Mouse (Mus musculus): ENCODE measurements at regions not wholly inside any gene's neighbourhood (a gene's known extent, or its start where the extent isn't known, plus 50 kb on each side); places are given as distances from the start of the nearest gene placed in this dataset.

DNA sequence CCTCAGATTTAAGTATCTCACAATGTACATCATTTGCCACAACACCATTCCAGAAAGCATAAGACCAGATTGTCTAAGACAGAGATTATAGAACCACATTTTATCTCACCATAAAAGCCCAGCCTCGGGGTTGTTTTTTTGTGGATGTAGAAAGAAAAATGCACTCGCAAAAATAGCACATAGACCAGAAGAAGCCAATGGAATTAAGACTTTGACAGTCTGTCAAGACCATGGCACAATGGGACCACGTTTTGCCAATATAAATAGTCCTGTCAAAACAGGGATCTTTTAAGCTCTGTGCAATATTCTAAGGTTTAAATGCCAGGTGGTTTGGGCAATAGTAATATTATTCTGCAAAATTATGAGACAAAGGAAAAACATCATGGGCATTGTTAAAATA lies 547.3 kb downstream of the Adgrl2 start:
- Histone ChIP-seq H3K27ac (ENCODE audit: control insufficient read depth, insufficient read depth, low read depth, low read length) (no peak overlapping the region), H3K36me3 (ENCODE audit: control insufficient read depth, insufficient read depth, low read length) (no peaks in the 10 kb centered on the region), H3K4me3 (ENCODE audit: control insufficient read depth, low read depth, low read length) (no peak overlapping the region), H3K27me3 (ENCODE audit: control insufficient read depth, insufficient read depth, low read length) (no peaks in the 10 kb centered on the region), H3K4me1 (ENCODE audit: control insufficient read depth, insufficient read depth, low read length) (no peaks in the 10 kb centered on the region)
- TF ChIP-seq POLR2A (IDR thresholded peaks at IDR 0.05; ENCODE audit: control insufficient read depth, low read depth, low read length) (no peak), CTCF (IDR thresholded peaks at IDR 0.05; ENCODE audit: control insufficient read depth, insufficient read depth, insufficient replicate concordance, low read depth, low read length) (no peak)

DNA sequence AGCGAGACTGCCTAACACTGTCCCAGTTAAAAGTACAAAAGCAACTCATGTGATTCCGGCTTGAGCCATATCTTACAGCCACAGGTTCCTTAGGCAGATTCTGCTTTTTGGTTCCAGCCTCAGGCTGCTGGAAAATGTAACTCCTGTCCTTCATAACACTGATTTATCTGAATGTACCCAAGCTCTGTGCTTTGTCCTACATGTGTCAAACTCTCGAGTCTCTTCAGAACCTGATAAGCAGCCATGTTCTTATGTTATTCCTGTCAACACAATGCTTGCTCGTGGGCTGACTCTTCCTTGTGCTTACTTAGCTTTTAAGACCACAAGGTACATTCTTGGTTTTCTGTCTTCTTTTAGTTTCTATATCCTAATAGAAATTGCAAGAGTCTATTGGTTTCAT lies 556.3 kb downstream of the Adgrl2 start:
- H3K27ac ChIP-seq (ENCODE audit: control insufficient read depth, insufficient read depth, low read depth, low read length): no peak overlapping the region
- H3K27me3 ChIP-seq (ENCODE audit: control insufficient read depth, insufficient read depth, low read length): no peaks in the 10 kb centered on the region
- H3K4me1 ChIP-seq (ENCODE audit: control insufficient read depth, insufficient read depth, low read length): no peaks in the 10 kb centered on the region
- no peaks in the 10 kb centered on the region for H3K36me3 ChIP-seq (ENCODE audit: control insufficient read depth, insufficient read depth, low read length)
- TF ChIP-seq POLR2A (IDR thresholded peaks at IDR 0.05; ENCODE audit: control insufficient read depth, low read depth, low read length) (no peak), CTCF (IDR thresholded peaks at IDR 0.05; ENCODE audit: control insufficient read depth, insufficient read depth, insufficient replicate concordance, low read depth, low read length) (no peak)
- H3K4me3 ChIP-seq (ENCODE audit: control insufficient read depth, low read depth, low read length): no peak overlapping the region

DNA sequence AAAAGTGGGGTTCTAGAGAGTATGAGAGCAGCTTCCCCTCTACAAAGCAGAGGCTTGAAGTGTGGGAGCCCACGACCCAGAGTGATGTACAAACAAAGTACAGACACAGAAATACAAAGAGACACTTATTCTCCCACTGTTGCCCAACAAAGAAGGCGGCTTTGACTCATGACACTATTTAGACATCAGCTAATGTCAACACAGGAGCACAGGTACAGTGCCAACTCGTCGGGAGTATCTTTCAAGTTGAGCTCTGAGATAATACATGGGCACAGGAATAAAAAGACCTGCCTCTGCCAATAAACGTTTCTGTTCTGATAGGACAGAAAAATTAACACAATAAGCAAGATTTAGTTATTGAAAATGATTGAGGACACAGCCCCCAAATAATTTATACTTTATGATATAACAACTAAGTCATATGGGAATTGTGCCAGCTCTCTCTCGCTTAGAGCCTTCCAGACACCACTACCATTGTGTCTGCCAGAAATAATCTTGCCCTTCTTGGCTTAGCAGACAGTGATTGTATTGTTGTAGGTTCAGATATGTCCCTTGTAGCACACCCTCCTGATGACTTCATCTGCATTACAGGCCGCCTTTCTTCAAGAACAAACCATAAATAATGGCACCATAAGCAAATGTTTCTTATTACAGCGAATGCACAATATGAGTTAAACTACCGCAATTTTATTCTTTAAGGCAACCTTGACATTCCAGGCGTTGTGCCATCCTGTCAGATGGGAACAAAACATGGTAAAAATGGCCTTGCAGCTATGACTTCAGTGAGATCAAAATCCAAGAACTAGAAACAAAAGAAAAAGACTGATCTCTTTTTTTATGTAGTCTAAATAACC lies 561.1 kb downstream of the Adgrl2 start:
- no peaks in the 10 kb centered on the region; the same call in 1 of the 2 replicates for H3K4me1 ChIP-seq (ENCODE audit: control insufficient read depth, insufficient read depth, low read length)
- H3K27ac ChIP-seq (ENCODE audit: control insufficient read depth, insufficient read depth, low read depth, low read length): no peak overlapping the region
- H3K27me3 ChIP-seq (ENCODE audit: control insufficient read depth, insufficient read depth, low read length): no peaks in the 10 kb centered on the region
- H3K36me3 ChIP-seq (ENCODE audit: control insufficient read depth, insufficient read depth, low read length): no peaks in the 10 kb centered on the region
- no peak for TF ChIP-seq POLR2A (IDR thresholded peaks at IDR 0.05; ENCODE audit: control insufficient read depth, low read depth, low read length)
- no peak for TF ChIP-seq CTCF (IDR thresholded peaks at IDR 0.05; ENCODE audit: control insufficient read depth, insufficient read depth, insufficient replicate concordance, low read depth, low read length)
- no peak overlapping the region for H3K4me3 ChIP-seq (ENCODE audit: control insufficient read depth, low read depth, low read length)

DNA sequence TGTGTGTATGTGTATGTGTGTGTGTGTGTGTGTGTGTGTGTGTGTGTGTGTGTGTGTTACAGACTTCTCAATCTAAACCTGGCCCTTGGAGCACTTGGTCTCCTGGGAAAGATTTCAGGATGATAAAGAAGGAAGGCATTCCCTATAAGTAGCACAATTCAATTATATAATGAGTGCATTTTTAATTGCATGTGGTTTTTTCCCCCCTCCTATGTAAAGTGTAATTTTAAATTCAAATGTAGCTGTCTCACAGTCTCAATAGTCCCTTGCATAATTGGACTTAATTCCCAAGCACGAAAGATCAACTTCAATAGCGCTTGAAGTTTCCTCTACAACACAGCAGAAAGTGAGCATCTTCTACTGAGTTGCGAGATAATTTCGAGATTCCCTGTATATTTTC lies 566.3 kb downstream of the Adgrl2 start:
- Histone ChIP-seq H3K36me3 (ENCODE audit: control insufficient read depth, insufficient read depth, low read length) (no peaks in the 10 kb centered on the region), H3K27ac (ENCODE audit: control insufficient read depth, insufficient read depth, low read depth, low read length) (no peak overlapping the region), H3K4me1 (ENCODE audit: control insufficient read depth, insufficient read depth, low read length) (no peaks in the 10 kb centered on the region; the same call in 1 of the 2 replicates), H3K4me3 (ENCODE audit: control insufficient read depth, low read depth, low read length) (no peak overlapping the region), H3K27me3 (ENCODE audit: control insufficient read depth, insufficient read depth, low read length) (no peaks in the 10 kb centered on the region)
- no peak for TF ChIP-seq CTCF (IDR thresholded peaks at IDR 0.05; ENCODE audit: control insufficient read depth, insufficient read depth, insufficient replicate concordance, low read depth, low read length)
- no peak for TF ChIP-seq POLR2A (IDR thresholded peaks at IDR 0.05; ENCODE audit: control insufficient read depth, low read depth, low read length)

DNA sequence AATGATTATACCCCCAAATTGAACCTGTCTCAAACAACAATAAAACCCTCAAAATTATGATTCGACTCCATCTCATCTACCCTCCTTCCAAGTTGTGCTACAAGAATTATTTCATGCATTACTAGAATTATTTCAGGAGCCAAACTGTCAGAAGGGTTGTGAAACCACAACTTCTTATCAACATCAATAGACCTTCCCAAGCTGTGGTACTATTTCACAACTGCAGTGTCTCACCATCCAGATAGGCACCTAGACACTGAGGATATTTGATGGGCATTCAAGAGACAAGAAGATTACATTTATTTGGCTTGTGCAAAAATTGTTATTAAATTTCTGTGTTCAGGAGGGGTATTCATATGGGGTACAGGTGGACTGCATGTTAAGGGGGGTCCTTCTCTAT lies 567.0 kb downstream of the Adgrl2 start:
- Histone ChIP-seq H3K36me3 (ENCODE audit: control insufficient read depth, insufficient read depth, low read length) (no peaks in the 10 kb centered on the region), H3K27me3 (ENCODE audit: control insufficient read depth, insufficient read depth, low read length) (no peaks in the 10 kb centered on the region), H3K27ac (ENCODE audit: control insufficient read depth, insufficient read depth, low read depth, low read length) (no peak overlapping the region), H3K4me1 (ENCODE audit: control insufficient read depth, insufficient read depth, low read length) (no peaks in the 10 kb centered on the region; the same call in 1 of the 2 replicates), H3K4me3 (ENCODE audit: control insufficient read depth, low read depth, low read length) (no peak overlapping the region)
- no peak for TF ChIP-seq CTCF (IDR thresholded peaks at IDR 0.05; ENCODE audit: control insufficient read depth, insufficient read depth, insufficient replicate concordance, low read depth, low read length)
- no peak for TF ChIP-seq POLR2A (IDR thresholded peaks at IDR 0.05; ENCODE audit: control insufficient read depth, low read depth, low read length)

DNA sequence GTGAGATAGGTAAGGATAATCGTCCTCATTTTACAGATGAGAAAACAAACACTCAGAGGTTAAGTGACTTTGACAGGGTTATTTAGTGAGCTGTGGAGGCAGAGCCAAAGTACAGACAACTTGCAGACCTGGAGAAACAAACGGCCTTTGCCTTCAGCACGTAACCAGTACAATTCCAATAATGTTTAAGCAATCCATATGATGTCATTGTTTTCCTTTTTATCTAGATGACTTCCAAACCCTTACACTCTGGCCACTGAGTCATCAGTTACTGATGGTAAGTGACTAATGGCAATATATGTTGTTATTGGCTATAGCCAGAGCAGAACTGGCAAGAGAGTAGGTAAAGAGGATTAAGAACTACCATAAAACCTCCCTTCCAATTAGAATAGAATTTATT lies 567.6 kb downstream of the Adgrl2 start:
- Histone ChIP-seq H3K4me3 (ENCODE audit: control insufficient read depth, low read depth, low read length) (no peak overlapping the region), H3K4me1 (ENCODE audit: control insufficient read depth, insufficient read depth, low read length) (no peaks in the 10 kb centered on the region; the same call in 1 of the 2 replicates), H3K36me3 (ENCODE audit: control insufficient read depth, insufficient read depth, low read length) (no peaks in the 10 kb centered on the region), H3K27ac (ENCODE audit: control insufficient read depth, insufficient read depth, low read depth, low read length) (no peak overlapping the region), H3K27me3 (ENCODE audit: control insufficient read depth, insufficient read depth, low read length) (no peaks in the 10 kb centered on the region)
- TF ChIP-seq POLR2A (IDR thresholded peaks at IDR 0.05; ENCODE audit: control insufficient read depth, low read depth, low read length): no peak

DNA sequence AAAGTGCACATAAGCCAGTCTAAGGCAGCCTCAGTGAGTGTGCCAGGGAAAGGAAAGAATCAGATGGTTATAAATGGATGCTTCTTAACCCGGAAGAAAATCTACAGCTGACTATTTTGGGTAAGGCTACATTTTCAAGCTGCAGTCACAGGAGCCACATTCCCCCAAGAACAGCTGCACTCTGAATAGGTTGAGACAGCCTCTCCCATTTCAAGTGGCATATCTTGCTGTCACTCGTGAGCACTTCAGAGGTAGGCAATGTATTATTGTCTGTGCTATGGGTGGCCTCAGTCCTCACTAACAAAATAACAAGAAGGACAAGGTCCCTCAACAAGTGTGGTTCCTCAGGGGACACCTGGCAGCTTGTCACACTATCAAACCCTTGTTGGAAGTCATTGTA lies 568.1 kb downstream of the Adgrl2 start:
- Histone ChIP-seq H3K4me3 (ENCODE audit: control insufficient read depth, low read depth, low read length) (no peak overlapping the region), H3K27me3 (ENCODE audit: control insufficient read depth, insufficient read depth, low read length) (no peaks in the 10 kb centered on the region), H3K36me3 (ENCODE audit: control insufficient read depth, insufficient read depth, low read length) (no peaks in the 10 kb centered on the region), H3K4me1 (ENCODE audit: control insufficient read depth, insufficient read depth, low read length) (no peaks in the 10 kb centered on the region; the same call in 1 of the 2 replicates), H3K27ac (ENCODE audit: control insufficient read depth, insufficient read depth, low read depth, low read length) (no peak overlapping the region)
- TF ChIP-seq POLR2A (IDR thresholded peaks at IDR 0.05; ENCODE audit: control insufficient read depth, low read depth, low read length): no peak
- no peak for TF ChIP-seq CTCF (IDR thresholded peaks at IDR 0.05; ENCODE audit: control insufficient read depth, insufficient read depth, insufficient replicate concordance, low read depth, low read length)

All from testis, adult 2 months (tissue).